27 mouse cellular contexts compared by ENCODE assay signal in the genomic region with DNA sequence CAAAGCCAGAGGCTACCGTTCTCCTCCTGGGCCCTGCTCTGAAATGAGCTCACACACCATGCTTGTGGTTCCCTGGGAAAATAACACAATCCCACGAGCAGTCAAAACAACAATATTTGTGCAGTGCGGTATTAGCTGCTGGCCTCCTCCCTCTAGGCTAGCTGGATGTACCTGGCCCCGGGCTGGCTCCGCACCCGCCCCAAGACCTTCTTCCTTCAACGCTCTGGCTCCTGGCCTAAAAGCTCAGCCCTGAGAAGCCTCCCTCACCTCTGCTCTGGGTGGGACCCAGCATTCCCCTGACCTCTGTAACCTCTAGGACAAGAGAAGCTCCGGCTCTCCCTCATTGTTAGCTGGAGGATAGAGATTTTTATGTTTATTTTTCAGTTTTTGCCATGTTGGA. TPM values are rescaled to one million over a fixed set of nuclear protein-coding genes. Genes with fewer than 3 reads are reported as not detected.
DNase-seq lines count a peak whose midpoint lies in the region; ATAC-seq and TF ChIP-seq lines count a peak whose summit lies in the region.
"Had no signal": no experiment of that assay in that cellular context is flagged by ENCODE, and none has a peak within 500 bp of the region (broad histone marks: within the 10 kb centered on the region; RNA-seq: fewer than 3 reads in every experiment).

No protein-coding gene starts in this region.

- TF ChIP-seq POLR2A in liver, adult 2 months (IDR thresholded peaks at IDR 0.05; ENCODE audit: extremely low read depth, insufficient read depth, low read length) = no peak

- no peaks in the 10 kb centered on the region; the same call in 1 of the 2 replicates for H3K79me2 ChIP-seq in liver, adult 2 months (ENCODE audit: control insufficient read depth, insufficient read depth, low read length)

- TF ChIP-seq CTCF in gastrocnemius, adult 2 months (IDR thresholded peaks at IDR 0.05) = no peak
- TF ChIP-seq CTCF in liver, adult 2 months (IDR thresholded peaks at IDR 0.05; ENCODE audit: low read depth, low read length) = no peak
- no peak for TF ChIP-seq CTCF in stomach, postnatal 0 days (IDR thresholded peaks at IDR 0.05; ENCODE audit: low read depth)

- TF ChIP-seq EP300 in stomach, postnatal 0 days (optimal IDR thresholded peaks at IDR 0.05) = no peak

- no peaks in the 10 kb centered on the region for H3K27me3 ChIP-seq in intestine, embryonic 14.5 days (replicated peaks; ENCODE audit: control insufficient read depth, insufficient read depth, low read length)
- no peaks in the 10 kb centered on the region for H3K27me3 ChIP-seq in intestine, embryonic 15.5 days (replicated peaks)
- no peaks in the 10 kb centered on the region for H3K27me3 ChIP-seq in liver, adult 2 months (ENCODE audit: control insufficient read depth, insufficient read depth, low read length)
- H3K27me3 ChIP-seq in liver, embryonic 11.5 days (replicated peaks; ENCODE audit: control insufficient read depth, insufficient read depth, low read length) = no peaks in the 10 kb centered on the region
- H3K27me3 ChIP-seq in stomach, postnatal 0 days (ENCODE audit: control insufficient read depth, insufficient read depth, low read length) = no peaks in the 10 kb centered on the region
- H3K27me3 ChIP-seq: embryonic facial prominence, embryonic 12.5 days; forebrain, embryonic 15.5 days; heart, embryonic 12.5 days; hindbrain, embryonic 15.5 days had no signal

- DNase-seq in gastrocnemius, adult 2 months = peak; percentile 24
- no peak for DNase-seq in gastrocnemius, postnatal 14 days
- DNase-seq in intestine, embryonic 14.5 days (ENCODE audit: low spot score) = no peak
- peak; percentile 77 for DNase-seq in liver, adult 2 months (ENCODE audit: extremely low read depth, low read depth, low spot score)
- DNase-seq in liver, embryonic 11.5 days (ENCODE audit: low spot score) = no peak
- no peak for DNase-seq in ES-E14 (ENCODE audit: low read depth, low spot score)
- DNase-seq in stomach, postnatal 0 days (ENCODE audit: low spot score) = no peak
- DNase-seq: adrenal gland, adult 8-10 months; B cell, adult 2 months; cerebellum, adult 11 months; cerebellum, adult 8-10 months; cerebellum, postnatal 14 days; embryo, embryonic 11 days; gastrocnemius, postnatal 10 days had no signal

- H3K27ac ChIP-seq in gastrocnemius, adult 2 months = no peak overlapping the region
- H3K27ac ChIP-seq in intestine, embryonic 14.5 days (ENCODE audit: low read depth) = no peak overlapping the region
- H3K27ac ChIP-seq in intestine, embryonic 15.5 days = no peak overlapping the region
- H3K27ac ChIP-seq in liver, adult 2 months (replicated peaks; ENCODE audit: insufficient read depth, low read depth, low read length) = peak overlapping the region; percentile 14
- no peak overlapping the region for H3K27ac ChIP-seq in liver, embryonic 11.5 days (ENCODE audit: low read depth, low read length)
- no peak overlapping the region for H3K27ac ChIP-seq in ES-E14 (ENCODE audit: insufficient read depth, low read depth, low read length, poor library complexity, severe bottlenecking)
- no peak overlapping the region for H3K27ac ChIP-seq in stomach, postnatal 0 days (replicated peaks)
- H3K27ac ChIP-seq: embryonic facial prominence, embryonic 12.5 days; forebrain, embryonic 15.5 days; hindbrain, embryonic 15.5 days had no signal

- no peak overlapping the region for H3K9ac ChIP-seq in intestine, embryonic 14.5 days (ENCODE audit: low read length)
- no peak overlapping the region for H3K9ac ChIP-seq in intestine, embryonic 15.5 days
- H3K9ac ChIP-seq in liver, adult 2 months (ENCODE audit: low read depth, low read length) = 0 out of 2 replicates have a peak overlapping the region, but pooled peaks have one; percentile 9
- H3K9ac ChIP-seq in liver, embryonic 11.5 days (ENCODE audit: low read depth, low read length) = no peak overlapping the region
- H3K9ac ChIP-seq in ES-E14 (ENCODE audit: insufficient read depth, low read depth, low read length, poor library complexity, severe bottlenecking) = peak overlapping the region; percentile 10; the same call in 1 of the 2 replicates
- H3K9ac ChIP-seq in stomach, postnatal 0 days (ENCODE audit: low read length) = no peak overlapping the region
- H3K9ac ChIP-seq: embryonic facial prominence, embryonic 12.5 days; forebrain, embryonic 15.5 days; heart, embryonic 12.5 days; hindbrain, embryonic 15.5 days had no signal

- H3K9me3 ChIP-seq in intestine, embryonic 14.5 days (ENCODE audit: control insufficient read depth, low read length) = no peaks in the 10 kb centered on the region
- no peaks in the 10 kb centered on the region for H3K9me3 ChIP-seq in intestine, embryonic 15.5 days
- no peaks in the 10 kb centered on the region for H3K9me3 ChIP-seq in liver, embryonic 11.5 days (ENCODE audit: control insufficient read depth, low read length)
- H3K9me3 ChIP-seq in ES-E14 (ENCODE audit: control insufficient read depth, insufficient read depth, low read depth, low read length) = no peaks in the 10 kb centered on the region
- no peaks in the 10 kb centered on the region for H3K9me3 ChIP-seq in stomach, postnatal 0 days (ENCODE audit: control insufficient read depth, low read length)
- H3K9me3 ChIP-seq: embryonic facial prominence, embryonic 12.5 days; forebrain, embryonic 15.5 days; hindbrain, embryonic 15.5 days had no signal

- 0 out of 2 replicates have a peak, but pooled peaks have one; percentile 27 for ATAC-seq in intestine, embryonic 14.5 days (replicated peaks; ENCODE audit: low FRiP score, low TSS enrichment, low read depth)
- no peak for ATAC-seq in intestine, embryonic 15.5 days
- no peak for ATAC-seq in liver, embryonic 11.5 days (replicated peaks; ENCODE audit: low FRiP score)
- no peak for ATAC-seq in stomach, postnatal 0 days (ENCODE audit: low FRiP score, low TSS enrichment)
- ATAC-seq: CD4-positive, CD25-positive, alpha-beta regulatory T cell, adult 4 months; forebrain, embryonic 15.5 days had no signal

- H3K4me1 ChIP-seq in intestine, embryonic 14.5 days (replicated peaks; ENCODE audit: control insufficient read depth, insufficient read depth, low read length) = no peaks in the 10 kb centered on the region
- H3K4me1 ChIP-seq in intestine, embryonic 15.5 days (replicated peaks) = no peaks in the 10 kb centered on the region
- H3K4me1 ChIP-seq in liver, adult 2 months (ENCODE audit: control insufficient read depth, insufficient read depth, low read length) = peaks cover 15% of the 10 kb centered on the region
- no peaks in the 10 kb centered on the region for H3K4me1 ChIP-seq in liver, embryonic 11.5 days (replicated peaks; ENCODE audit: control insufficient read depth, insufficient read depth, low read length)
- H3K4me1 ChIP-seq in ES-E14 (ENCODE audit: control insufficient read depth in 2 of 2, insufficient read depth in 2 of 2, low read length in 2 of 2, poor library complexity in 1 of 2) = peaks cover 2 to 8% of the 10 kb centered on the region in 2 experiments; a peak in 2 of 4 replicates
- H3K4me1 ChIP-seq in stomach, postnatal 0 days (replicated peaks; ENCODE audit: control insufficient read depth, insufficient read depth) = no peaks in the 10 kb centered on the region
- H3K4me1 ChIP-seq: embryonic facial prominence, embryonic 12.5 days; forebrain, embryonic 15.5 days; heart, embryonic 12.5 days; hindbrain, embryonic 15.5 days had no signal

- 74% methylated on average over 8 of the region's 8 CpGs for WGBS in intestine, embryonic 14.5 days
- 76% methylated on average over 8 of the region's 8 CpGs for WGBS in intestine, embryonic 15.5 days
- WGBS in liver, adult 2 months = 27% methylated on average over 8 of the region's 8 CpGs
- WGBS in liver, embryonic 11.5 days = 78% methylated on average over 8 of the region's 8 CpGs
- 70% methylated on average over 8 of the region's 8 CpGs for WGBS in stomach, postnatal 0 days

- no peak overlapping the region for H3K4me3 ChIP-seq in gastrocnemius, adult 2 months
- H3K4me3 ChIP-seq in intestine, embryonic 14.5 days (ENCODE audit: low read depth, low read length) = no peak overlapping the region
- H3K4me3 ChIP-seq in intestine, embryonic 15.5 days (replicated peaks) = no peak overlapping the region
- no peak overlapping the region for H3K4me3 ChIP-seq in liver, adult 2 months (ENCODE audit: insufficient read depth, low read depth, low read length)
- H3K4me3 ChIP-seq in liver, embryonic 11.5 days (ENCODE audit: low read depth, low read length) = no peak overlapping the region
- H3K4me3 ChIP-seq in ES-E14 (ENCODE audit: insufficient read depth in 1 of 2, low read depth in 1 of 2, low read length in 2 of 2, poor library complexity in 1 of 2, severe bottlenecking in 1 of 2) = peak overlapping the region in 1 of 2 experiments; percentile 19; a peak in 3 of 4 replicates
- no peak overlapping the region for H3K4me3 ChIP-seq in stomach, postnatal 0 days (ENCODE audit: low read depth, low read length)
- H3K4me3 ChIP-seq: embryonic facial prominence, embryonic 12.5 days; forebrain, embryonic 15.5 days; heart, embryonic 12.5 days; hindbrain, embryonic 15.5 days had no signal

- H3K36me3 ChIP-seq in intestine, embryonic 14.5 days (ENCODE audit: control insufficient read depth, insufficient read depth, low read length) = no peaks in the 10 kb centered on the region
- H3K36me3 ChIP-seq in intestine, embryonic 15.5 days = no peaks in the 10 kb centered on the region
- H3K36me3 ChIP-seq in liver, adult 2 months (ENCODE audit: control insufficient read depth, insufficient read depth, low read length) = no peaks in the 10 kb centered on the region
- H3K36me3 ChIP-seq in liver, embryonic 11.5 days (ENCODE audit: control insufficient read depth, insufficient read depth, low read length) = no peaks in the 10 kb centered on the region
- no peaks in the 10 kb centered on the region for H3K36me3 ChIP-seq in ES-E14 (ENCODE audit: control insufficient read depth, insufficient read depth, low read length, poor library complexity, severe bottlenecking)
- no peaks in the 10 kb centered on the region for H3K36me3 ChIP-seq in stomach, postnatal 0 days (ENCODE audit: control insufficient read depth, insufficient read depth, low read length)
- H3K36me3 ChIP-seq: embryonic facial prominence, embryonic 12.5 days; forebrain, embryonic 15.5 days; heart, embryonic 12.5 days; hindbrain, embryonic 15.5 days had no signal

- intact Hi-C loops in gastrocnemius, adult 2 months (cut with DNase I) = no loop called here
- intact Hi-C loops in gastrocnemius, postnatal 14 days (cut with DNase I; ENCODE audit: low total_unique reads) = no loop called here

- no peak overlapping the region for H3K4me2 ChIP-seq in intestine, embryonic 14.5 days (ENCODE audit: low read length)
- no peak overlapping the region for H3K4me2 ChIP-seq in intestine, embryonic 15.5 days (replicated peaks)
- no peak overlapping the region for H3K4me2 ChIP-seq in liver, embryonic 11.5 days
- no peak overlapping the region for H3K4me2 ChIP-seq in stomach, postnatal 0 days (replicated peaks; ENCODE audit: low read depth)
- H3K4me2 ChIP-seq: embryonic facial prominence, embryonic 12.5 days; forebrain, embryonic 15.5 days; heart, embryonic 12.5 days; hindbrain, embryonic 15.5 days had no signal

- in situ Hi-C loops in ES-E14 (cut with MboI; ENCODE audit: low sequenced_read_pairs in 2 of 2, unreplicated experiment in 2 of 2) = loop anchor here in 1 of 2 experiments (10.0 kb wide), 1 partner anchor 138 kb away; no protein-coding TSS in a partner anchor

RNA-seq across cellular contexts. Expression of a gene that starts 26.5 kb away (rescaled TPM):
- total RNA-seq in gastrocnemius, adult 2 months (2021) = not detected
- not detected for total RNA-seq in gastrocnemius, postnatal 14 days (2021)
- polyA plus RNA-seq in intestine, embryonic 14.5 days (2014; fragmentation: Nextera tagmentation; extraction: Ambion mirVana) = 0.54 and 5.5 TPM in 2 replicates
- polyA plus RNA-seq in intestine, embryonic 15.5 days (2015; fragmentation: Nextera tagmentation; extraction: Ambion mirVana) = 6.0 and 11.0 TPM in 2 replicates
- total RNA-seq in liver, adult 2 months (2014; rRNA removed) = not detected in 2 replicates
- polyA plus RNA-seq in liver, adult 2 months (2012; rRNA removed) = not detected in 2 replicates
- polyA plus RNA-seq in liver, embryonic 11.5 days (2014; fragmentation: Nextera tagmentation; extraction: Ambion mirVana) = 1.9 and 2.2 TPM in 2 replicates
- 0.26 TPM in 1 of 2 replicates, not detected in the other for total RNA-seq in ES-E14 (2012; rRNA removed)
- polyA plus RNA-seq in stomach, postnatal 0 days (2015; fragmentation: Nextera tagmentation; extraction: Ambion mirVana) = 4.8 and 5.7 TPM in 2 replicates
- total RNA-seq: adrenal gland, adult 8-10 months; common myeloid progenitor, adult 5-6 weeks; gastrocnemius, postnatal 10 days; heart, adult 8-10 months; heart, postnatal 25 days had no signal
- polyA plus RNA-seq: brain, embryonic 14.5 days; CD4-positive, CD25-positive, alpha-beta regulatory T cell, adult 4 months; embryonic facial prominence, embryonic 12.5 days; forebrain, embryonic 11.5 days; forebrain, embryonic 15.5 days; gonadal fat pad, adult 2 months; heart, embryonic 12.5 days; heart, embryonic 16.5 days; hindbrain, embryonic 15.5 days had no signal

RNA-seq across cellular contexts. Expression of a gene that starts 52.0 kb away (rescaled TPM):
- 10 to 100 TPM; 26.9 to 32.3 TPM for total RNA-seq in gastrocnemius, adult 2 months (2021)
- total RNA-seq in gastrocnemius, postnatal 14 days (2021) = 10 to 100 TPM; 20.5 to 27.9 TPM
- 13.3 and 18.2 TPM in 2 replicates for polyA plus RNA-seq in intestine, embryonic 14.5 days (2014; fragmentation: Nextera tagmentation; extraction: Ambion mirVana)
- polyA plus RNA-seq in intestine, embryonic 15.5 days (2015; fragmentation: Nextera tagmentation; extraction: Ambion mirVana) = 15.8 and 17.8 TPM in 2 replicates
- total RNA-seq in liver, adult 2 months (2014; rRNA removed) = 10.0 and 10.7 TPM in 2 replicates
- 10.0 and 13.7 TPM in 2 replicates for polyA plus RNA-seq in liver, adult 2 months (2012; rRNA removed)
- 10.0 and 12.2 TPM in 2 replicates for polyA plus RNA-seq in liver, embryonic 11.5 days (2014; fragmentation: Nextera tagmentation; extraction: Ambion mirVana)
- total RNA-seq in ES-E14 (2012; rRNA removed) = 9.4 and 13.7 TPM in 2 replicates
- polyA plus RNA-seq in stomach, postnatal 0 days (2015; fragmentation: Nextera tagmentation; extraction: Ambion mirVana) = 11.6 and 11.8 TPM in 2 replicates

Comparison
In these comparisons a context has a peak if more than half of its experiments do, and no peak if none do; other contexts are left out.
1. DNase-seq: peak in gastrocnemius, adult 2 months (single experiment) and liver, adult 2 months (single experiment); none in gastrocnemius, postnatal 14 days (single experiment), intestine, embryonic 14.5 days (single experiment), liver, embryonic 11.5 days (single experiment), ES-E14 (single experiment) and stomach, postnatal 0 days (single experiment).
2. H3K9ac ChIP-seq: peak in liver, adult 2 months (single experiment) and ES-E14 (single experiment); none in intestine, embryonic 14.5 days (single experiment), intestine, embryonic 15.5 days (single experiment), liver, embryonic 11.5 days (single experiment) and stomach, postnatal 0 days (single experiment).